Mouse (Mus musculus) kidney, adult 18-20 months (tissue): Measurements from ENCODE around the gene Trio.
A peak's percentile ranks its signal among the peaks of the same experiment; 100 is the strongest.

Experiments
- DNase-seq: peaks from one replicate; pipeline ENCODE4 v3.0.0; 2021

The Trio gene

DNA sequence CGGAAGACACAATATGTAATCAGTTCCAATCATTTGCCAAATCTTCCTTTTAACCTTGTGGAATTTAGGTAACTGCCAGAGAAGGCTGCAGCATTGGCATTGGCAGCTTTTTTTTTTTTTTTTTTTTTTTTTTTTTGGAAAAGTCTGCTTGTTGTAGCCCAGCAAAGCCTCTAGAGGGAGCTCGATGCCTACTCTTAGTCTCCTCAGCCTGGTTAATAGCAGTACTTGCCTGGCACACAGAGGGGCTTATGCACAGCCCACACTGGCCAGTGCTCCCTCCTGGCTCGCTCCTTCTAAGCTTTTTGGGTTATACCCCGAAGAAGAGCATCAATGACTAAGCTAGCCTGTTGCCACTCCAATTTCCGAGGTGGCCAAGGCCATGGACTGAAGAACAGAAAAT, 106.1 kb downstream of the Trio start:
- DNase-seq, result peak; percentile 58

DNA sequence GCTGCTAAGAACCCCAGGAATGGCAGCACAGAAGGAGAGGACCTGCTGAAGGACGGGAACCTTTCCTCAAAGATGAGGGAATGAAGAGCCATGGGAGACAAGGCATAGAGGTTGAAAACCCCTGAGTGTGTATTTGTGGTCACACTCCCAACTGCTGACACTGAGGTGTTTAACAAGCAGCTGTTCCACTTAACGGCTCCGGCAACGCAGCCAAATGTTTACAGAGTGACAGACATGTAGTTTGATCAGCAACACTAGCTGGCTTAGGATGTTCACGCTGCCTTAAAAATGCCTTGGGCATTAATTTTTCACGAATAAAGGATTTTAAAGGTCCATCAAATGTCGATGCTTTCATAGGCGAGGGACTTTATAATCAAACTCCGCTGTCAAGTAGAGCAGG, 106.8 kb downstream of the Trio start:
- no peak for DNase-seq

DNA sequence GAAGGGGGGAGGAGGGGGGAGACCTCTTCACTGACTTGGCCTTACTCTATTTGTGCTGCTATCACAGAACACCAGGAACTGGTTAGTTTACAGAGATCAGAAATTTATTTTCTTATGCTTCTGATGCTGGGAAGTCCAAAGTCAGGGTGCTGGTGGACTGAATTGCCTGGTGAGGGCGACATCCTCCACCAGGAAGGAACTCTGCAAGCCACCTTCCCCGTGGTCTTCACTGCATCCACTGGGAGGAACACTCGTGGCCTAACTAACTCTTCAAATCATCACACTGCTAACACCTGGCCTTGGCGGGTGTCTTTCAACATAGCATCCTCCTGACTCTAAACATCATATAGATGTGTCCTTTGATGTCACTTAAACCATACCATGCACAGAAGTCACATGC, 109.4 kb downstream of the Trio start:
- no peak for DNase-seq

DNA sequence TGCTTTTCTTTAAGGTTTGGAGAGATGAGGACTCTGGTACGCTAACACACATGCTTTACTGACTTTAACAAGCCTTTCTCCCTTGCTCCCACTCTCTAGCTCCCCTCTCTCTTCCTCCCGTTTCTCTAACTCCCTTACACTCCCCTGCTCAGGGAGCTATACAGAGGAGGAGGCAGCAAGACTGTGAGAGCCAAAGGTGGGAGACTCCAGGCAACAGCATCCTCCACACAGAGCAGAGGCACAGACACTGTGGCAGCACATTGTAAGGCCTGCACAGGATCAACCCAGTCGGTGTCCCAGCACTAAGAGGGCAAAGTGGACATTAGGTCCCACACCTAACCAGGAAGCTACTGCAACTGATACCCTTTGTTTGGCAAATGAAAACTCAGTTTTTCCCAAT, 112.6 kb downstream of the Trio start:
- DNase-seq, result no peak

DNA sequence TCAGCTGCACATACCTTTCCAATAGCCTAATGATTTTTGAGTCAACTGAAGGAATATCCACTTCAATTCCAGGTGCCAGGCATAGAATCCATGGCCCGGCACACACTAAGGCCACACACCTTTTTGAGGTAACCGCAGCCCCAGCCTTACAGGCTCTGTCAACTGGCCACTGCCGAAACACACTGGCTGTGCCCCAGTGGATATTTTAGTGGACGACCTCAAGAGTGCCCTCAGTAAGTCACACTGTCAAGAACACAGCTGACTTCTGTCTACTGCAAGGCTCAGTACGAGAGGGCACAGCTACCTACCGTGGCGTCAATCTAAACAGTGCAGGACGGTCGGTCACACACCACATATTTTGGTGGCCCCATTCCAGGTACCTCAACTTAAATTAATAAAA, 114.5 kb downstream of the Trio start:
- DNase-seq, result no peak

DNA sequence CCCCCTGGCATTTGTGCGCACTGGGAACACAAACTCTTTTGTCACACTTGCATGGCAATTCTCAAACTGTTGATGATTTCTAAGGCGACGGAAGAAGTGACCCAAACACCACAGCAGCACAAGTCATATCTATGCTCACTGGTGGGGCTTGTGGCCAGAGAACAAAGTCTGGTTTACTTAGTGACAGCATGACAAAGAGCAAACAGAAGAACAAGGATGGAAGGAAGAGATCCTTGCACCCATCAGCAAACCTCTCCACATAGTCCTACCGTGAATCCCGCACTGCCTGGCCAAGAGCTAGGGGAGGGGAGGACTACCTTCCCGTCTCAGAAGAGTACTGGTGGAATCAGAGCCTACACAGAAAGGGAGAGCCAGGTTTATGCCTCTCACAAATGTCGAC, 115.5 kb downstream of the Trio start:
- no peak for DNase-seq

DNA sequence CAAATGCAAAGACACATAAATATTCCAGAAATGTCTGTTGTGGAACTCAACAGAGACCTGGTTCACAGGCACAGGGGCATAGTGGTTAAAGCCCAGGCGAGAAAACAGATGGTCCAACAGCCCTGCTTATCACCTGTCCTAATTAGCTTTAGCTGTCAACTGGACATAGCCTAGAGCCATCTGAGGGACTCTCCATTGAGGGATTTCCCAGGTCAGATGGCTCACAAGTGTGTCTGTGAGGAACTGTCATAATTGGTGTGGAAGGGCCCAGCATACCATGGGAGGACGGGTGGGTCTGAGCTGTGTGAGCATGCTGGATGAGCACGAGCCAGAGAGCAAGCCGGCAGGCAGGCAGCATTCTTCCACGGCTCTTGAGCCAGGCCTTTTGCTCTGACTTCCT, 118.0 kb downstream of the Trio start:
- DNase-seq, result no peak

DNA sequence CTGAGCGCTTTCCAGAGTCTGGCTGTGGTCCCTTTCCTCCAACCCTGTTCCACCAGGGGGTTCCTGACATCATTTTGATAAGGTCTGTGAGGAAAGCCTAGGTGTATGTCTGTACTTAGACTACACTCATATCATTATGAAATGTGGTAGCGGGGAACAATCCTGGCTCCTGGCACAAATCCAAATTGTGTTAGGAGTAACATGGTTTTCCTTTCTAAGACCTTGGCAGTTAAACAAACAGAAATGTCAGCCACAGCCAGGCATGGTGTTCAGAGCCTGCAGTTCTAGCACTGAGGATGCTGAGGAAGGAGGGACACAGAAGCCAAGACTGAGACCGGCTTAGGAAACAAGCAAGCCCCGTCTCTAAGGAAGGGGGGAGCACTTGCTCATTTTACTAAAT, 119.2 kb downstream of the Trio start:
- DNase-seq, result no peak

DNA sequence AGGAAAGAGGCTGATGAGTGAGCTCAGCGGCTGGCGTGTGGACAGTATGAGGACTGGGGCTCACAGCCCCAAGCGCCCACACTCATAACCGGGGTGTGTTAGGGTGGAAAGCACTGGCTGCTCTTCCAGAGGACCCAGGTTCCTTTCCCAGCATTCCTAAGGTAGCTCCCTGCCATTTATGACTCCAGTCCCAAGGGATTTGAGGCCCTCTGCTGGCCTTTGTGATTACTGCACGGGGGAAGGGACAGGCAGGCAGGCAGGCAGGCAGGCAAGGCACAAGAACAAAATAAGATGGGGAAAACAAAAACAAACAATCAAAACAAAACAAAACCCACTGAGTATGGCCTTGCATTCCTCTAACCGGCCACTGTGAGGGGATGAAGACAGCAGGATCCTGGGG, 120.3 kb downstream of the Trio start:
- peak; percentile 58 for DNase-seq

DNA sequence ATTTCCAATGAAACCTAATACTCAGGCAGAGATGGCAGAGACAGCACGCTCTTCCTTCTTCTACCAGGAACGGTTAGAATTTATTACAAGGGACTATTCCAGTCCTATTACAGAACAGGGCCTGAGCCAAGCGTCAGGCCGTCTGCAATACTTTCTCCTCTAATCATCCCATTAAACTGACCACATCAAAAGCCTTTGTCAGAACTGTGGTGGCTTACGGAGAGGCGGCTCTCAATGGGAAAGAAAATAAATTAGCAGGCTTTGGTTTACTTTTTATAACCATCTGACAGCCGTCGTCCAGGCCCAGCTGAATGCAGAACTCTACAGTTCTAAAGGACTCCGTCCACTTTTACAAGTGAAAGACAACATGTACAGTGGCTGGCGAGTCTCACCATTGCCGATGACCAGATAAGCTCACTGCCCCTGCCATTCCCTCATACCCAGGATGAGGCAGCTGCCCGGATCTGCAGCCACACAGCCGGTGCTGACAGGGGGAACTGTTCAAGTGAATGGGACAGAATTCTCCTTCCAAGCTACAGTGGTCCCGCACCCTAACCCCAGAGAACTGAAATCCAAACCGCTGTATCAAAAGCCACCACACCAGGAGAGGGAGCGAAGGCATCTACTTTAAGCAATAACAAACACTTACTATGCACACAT, 121.2 kb downstream of the Trio start:
- no peak for DNase-seq

DNA sequence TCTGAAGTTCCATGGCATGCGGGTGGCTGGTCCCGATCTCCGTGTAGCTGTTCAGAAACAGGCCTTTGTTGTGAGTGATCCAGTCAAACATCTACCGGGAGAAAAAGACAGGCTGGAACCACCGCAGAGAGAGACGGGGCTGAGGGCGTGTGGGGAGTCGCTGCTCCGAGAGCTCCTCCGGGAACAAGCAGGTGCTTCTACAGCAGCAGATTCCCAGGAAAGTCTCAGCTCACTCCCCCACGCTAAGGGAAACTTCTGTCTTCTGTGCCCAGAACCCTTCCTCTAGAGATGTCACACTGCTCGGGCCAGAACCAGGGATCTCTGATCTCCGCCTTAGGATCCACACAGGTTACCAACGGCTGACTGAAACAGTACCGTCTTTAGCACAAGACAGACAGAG, 124.4 kb downstream of the Trio start:
- DNase-seq, result no peak

DNA sequence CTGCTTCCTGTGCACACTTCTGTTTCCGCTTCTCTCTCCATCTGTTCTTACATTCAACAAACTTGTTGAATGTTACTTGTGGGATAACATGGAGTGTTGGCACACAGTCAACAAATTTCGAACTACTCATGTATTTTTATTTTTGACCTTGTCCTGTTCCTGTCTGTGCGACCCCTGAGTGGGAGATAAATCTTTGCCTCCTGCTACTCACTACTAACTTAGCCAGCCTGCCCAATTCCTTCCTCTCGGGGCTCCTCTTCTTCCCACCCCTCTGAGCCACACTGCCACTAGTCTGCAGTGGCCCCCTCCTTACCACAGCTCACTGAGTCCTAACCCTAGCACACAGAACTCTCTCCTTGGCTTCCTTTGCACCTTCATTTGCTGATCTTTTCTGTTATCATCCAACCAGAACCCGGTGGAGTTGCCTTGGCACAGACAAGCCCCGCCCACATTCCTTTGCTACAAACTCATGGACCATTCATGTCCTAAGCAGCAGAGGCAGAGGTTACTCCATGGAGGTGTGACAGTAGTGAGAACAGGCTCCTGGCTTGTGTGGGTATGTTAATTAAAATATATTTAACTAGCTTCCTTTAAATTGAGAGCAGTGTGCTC, 126.7 kb downstream of the Trio start:
- DNase-seq, result no peak

DNA sequence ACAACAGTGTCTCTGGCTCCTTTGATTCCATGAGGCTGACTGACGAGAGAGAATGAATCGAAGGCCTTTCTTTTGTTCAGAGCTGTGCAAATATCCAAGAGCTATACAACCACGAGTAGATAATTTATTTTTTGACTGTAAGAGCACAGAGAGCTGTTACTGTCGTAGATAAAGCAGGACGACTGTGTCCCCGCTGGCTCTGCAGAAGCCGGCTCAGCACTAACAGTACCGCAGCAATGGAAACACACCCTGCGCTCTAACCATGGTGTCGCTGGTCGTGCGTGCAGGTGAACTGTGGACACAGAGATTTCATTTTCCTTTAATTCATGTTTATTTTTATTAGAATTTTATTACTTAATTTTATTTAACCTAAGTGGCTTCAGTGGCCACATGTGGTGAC, 131.5 kb downstream of the Trio start:
- no peak for DNase-seq

DNA sequence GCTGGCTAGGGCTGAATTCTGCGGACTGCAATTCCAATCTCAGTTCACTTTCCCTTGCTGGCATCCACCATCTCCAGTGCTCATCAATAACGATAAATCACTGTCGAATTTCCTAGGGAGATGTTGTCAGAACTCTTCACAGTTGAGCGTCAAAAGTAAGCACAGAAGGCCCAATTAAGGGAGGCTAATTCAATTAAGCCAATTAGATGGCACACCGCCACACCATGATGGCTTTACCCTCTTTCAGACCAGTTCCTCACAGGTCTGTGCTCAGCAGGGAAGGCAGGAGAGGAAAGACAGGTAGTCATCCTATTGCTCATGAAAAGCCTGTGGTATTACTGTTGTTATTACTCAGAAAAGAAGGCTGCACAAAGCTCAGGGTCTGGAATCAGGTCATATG, 133.6 kb downstream of the Trio start:
- DNase-seq, result no peak

DNA sequence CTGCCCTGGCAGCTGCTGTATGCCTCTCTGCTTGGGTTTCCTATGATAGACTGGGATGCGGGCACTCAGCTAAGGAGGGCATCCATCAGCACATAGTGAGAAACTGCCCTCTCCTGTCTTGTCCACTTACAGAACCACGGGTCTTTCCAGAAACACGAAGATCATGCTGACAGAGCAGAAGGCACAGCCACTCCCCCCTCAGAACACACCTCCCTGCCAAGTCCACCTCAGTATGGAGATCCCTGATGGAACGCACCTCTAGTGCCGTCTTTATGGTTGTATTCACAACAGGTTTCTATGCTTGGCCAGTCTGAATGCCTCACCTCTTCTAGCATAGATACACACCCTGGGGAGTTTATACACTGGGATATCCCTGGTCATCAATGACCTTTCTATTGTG, 135.0 kb downstream of the Trio start:
- DNase-seq, result no peak

DNA sequence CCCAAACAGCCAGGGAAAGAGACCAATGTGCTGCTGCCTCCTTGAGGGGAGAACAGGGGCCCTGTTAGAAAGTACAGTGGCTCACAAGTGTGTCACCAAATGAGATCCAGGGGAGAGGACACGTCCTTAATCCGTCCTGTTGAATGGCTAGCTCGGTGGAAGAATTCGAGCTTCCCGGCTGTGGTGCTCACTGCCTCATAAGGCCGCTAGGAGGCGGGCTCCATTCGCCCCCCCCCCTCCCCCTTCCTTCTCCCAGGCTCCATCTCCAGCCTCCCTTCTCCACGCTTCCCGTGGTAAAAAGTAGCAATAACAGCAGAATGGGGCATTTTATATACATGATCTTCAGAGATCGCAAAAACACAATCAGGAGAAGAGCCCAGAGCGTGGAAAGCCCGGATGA, 137.5 kb downstream of the Trio start:
- DNase-seq, result no peak

DNA sequence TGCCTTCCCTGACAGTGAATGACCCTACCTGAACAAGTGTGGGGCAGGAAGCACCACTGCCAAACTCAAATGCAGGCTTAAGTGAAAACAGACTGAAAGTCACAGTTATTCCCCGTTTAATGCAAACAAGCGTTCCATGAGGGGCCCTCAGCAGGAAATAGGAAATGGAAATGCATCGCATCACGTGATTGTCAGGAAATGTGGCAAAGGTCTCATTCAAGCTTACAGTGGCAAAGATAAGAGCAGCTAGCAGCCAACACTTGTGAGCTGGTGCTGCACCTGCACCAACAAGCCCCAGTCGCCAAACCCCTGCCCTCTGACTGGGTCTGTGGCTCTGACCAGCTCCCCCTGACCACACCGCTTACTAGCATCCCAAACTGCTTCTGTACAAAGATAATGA, 138.7 kb downstream of the Trio start:
- DNase-seq, result no peak

DNA sequence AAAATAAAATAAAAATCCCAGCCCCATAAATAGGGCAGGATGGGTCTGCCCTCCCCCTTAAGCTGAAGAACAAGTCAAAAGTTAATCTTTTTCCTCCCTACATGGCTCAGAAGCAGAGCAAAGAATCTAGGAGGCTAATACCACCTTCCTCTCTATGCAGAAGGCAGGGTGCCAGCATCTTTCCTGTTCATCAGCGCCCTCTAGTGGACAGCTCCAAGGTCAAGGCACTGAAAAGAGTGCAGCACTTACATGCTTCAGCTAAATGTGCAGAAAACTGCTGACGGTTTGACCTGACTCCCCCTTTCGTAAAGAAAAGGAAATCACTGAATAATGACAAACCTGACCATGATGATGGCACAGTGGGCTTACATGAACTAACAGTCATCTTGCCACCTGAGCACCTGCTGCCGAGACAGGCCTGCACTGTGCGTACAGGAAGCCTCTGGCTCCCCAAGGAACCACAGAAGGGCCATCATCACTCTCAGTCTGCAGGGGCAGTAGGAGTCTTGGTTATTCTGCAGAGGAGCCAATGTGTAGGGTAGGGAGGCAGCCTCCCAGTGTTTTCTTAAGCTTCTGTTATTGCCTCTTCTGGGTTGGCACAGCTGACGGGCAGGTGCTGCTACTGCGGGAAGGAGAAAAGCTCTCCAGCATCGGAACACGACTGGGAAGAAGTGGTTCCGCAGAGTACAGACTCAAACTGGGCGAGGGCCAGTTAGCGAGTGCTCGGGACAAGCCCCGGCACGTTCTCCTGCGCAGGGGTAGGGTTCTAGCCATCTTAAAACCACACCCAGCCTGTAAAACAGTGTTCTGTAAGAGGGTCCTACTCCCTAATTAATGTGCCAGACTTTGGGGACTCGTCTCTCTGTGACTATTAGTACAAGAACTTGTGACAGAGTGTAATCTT, 141.0 kb downstream of the Trio start:
- peak; percentile 85 for DNase-seq

DNA sequence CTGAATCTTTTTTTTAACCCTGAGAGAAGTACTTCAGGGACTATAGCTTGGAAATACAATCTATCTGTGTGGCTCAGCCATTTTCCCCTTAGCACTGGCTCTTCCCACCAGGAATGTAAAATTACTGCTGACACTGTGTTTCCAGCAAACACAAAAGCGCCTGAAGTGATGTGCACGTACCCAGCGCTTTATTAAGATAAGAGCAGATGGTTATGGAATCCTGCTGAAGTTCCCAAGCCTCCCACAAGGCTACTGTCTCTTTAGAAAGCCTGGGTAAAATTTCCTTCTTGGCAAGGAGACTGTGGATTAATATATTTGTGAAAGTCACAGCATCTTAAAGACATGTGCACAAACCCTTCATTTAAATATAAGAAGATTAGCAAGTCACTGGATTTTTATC, 141.8 kb downstream of the Trio start:
- no peak for DNase-seq

DNA sequence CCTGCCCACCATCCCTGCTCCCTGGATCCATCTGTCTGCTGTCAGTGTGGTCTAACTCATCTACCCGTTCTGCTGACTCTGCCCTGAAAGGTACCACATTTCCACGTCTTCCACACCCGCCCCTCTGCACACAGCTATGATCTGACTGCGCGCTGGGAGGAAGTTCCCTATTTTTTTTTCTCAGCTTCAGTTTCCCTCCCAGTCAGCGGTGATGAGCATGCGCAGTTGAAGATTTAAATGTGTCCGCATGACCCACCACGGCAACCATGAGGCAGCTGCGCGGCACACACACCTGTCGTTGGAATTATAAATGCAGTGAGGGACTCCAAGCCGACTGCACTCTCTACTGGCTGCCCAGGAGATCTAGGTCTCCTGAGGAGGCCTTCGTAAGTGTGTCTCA, 142.8 kb downstream of the Trio start:
- no peak for DNase-seq

DNA sequence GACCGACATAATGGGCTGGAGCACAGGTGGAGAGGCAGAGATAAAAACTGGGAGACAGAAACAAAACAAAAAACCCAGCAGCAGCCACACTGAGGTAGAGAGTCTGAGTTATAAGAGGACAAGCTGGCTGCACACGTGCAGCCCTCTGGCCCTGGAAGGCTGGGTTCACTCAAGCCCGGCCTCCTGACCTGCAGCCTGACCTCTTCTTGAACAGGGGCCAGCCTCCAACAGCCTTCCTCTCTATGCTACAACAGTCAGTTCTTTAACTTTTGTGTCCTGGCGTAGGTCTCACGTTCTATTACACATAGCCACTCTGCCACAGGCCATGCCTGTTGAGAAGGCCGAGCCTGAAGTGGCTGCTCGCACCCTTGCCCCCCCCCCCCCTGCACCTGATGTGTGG, 147.8 kb downstream of the Trio start:
- DNase-seq, result peak; percentile 44

DNA sequence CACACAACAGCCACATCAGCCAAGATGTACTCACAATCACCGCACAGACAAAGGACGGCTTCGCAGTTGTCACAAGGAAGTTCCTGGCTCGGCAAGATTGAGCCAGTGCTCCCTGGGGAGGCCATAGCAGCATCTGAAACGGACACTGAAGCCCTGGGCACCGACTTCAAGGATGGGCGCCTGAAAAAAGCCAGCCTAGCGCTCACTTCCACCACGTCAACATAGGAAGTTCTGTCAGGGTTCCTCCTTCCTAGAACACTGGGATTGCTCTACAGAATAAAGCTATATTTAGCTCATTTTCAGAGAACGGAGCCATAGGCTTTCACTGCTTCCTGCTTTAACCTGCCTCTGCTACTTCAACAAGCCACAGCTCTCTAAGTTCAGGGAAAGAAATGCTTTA, 149.3 kb downstream of the Trio start:
- no peak for DNase-seq

DNA sequence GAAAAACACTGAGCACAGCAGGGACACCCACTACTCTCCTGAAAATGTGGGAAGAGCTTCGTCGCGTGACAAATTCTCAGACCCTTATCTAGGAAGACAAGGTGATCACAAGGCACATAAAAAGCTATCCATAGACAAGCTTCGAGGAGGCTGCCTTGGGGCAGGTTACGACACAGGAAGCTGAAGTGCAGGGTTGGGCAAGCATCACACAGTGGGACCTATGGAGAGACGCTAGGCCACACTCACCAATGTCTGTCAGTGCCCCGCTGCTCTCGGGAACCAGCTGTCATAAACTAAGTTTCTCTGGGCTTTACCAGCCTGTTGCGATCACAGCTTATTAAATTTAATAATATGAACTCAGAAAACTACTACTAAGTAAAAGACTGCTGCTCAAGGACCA, 149.9 kb downstream of the Trio start:
- no peak for DNase-seq

DNA sequence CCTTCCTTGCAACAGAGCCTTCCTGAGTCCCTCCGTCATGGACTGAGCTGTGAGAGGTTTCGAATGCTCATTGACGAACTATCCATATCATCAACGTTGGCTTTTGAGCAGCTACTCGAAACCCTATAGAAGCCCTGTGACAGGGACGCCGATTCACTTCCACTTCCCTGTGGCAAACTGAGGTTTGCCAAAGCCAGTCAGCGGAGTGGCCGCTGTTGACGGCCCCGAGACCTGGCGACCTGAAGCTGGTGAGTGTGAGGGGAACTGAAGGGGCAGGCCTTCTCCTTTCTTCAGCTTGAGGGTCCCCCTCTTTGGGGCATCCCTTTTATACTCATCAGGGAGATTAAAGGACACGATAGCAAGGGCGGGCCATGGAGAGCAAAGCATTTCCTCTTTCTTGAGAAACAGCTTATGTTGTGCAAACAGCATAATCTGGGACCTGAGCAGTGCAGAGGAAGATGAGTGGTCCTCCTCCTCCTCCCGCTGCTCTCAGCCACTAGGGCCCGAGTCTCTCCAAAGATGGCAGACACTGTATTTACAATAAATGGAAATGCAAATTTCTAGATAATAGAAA, 151.8 kb downstream of the Trio start:
- DNase-seq, result no peak
